Mouse (Mus musculus): ENCODE measurements around the gene Trpv1. TPM values are rescaled to one million over a fixed set of nuclear protein-coding genes. Genes with fewer than 3 reads are reported as not detected.

Trpv1 gene
- polyA plus RNA-seq, 1 experiment from 2014 or later = not detected

DNA sequence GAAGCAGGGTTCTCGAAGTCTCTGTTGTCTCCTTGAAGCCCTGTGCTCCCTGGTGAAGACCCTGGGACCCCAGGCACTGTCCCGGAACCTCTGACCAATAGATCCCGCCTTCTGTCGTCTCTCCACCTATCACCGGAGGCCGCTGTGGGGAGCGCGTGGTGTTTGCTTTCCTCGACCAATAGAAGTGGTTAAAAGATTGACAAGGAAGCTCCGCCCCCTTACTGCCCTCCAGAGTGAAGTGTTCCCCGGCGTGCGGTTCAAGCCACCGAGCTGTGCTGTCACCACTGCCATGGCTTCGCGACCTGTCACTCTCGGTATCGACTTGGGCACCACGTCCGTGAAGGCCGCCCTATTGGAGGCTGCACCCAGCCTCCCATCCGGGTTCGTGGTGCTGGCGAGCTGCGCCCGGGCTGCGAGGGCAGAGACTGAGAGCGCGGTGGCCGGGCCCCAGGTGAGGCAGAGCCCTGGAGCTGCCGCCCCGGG lies 34.8 kb upstream of the Trpv1 start, which contains the start of gene Shpk:
TSS of gene Shpk (plus strand) at position 231 of the 483 bp plus-strand sequence.
- peak within 1 kb of the TSS; percentile 98 for H3K4me2 ChIP-seq (ENCODE audit: low read length)
- H3K9ac ChIP-seq (ENCODE audit: low read length) = peak within 1 kb of the TSS; percentile 87
- H3K27me3 ChIP-seq (ENCODE audit: control insufficient read depth, insufficient read depth, low read length) = no peaks in the 10 kb centered on the region
- H3K9me3 ChIP-seq (ENCODE audit: control insufficient read depth, low read length) = no peaks in the 10 kb centered on the region
- peaks cover 0 to 8% of the 10 kb centered on the region in 2 experiments; a peak in 2 of 4 replicates for H3K4me1 ChIP-seq (ENCODE audit: control insufficient read depth in 2 of 2, insufficient read depth in 2 of 2, low read length in 2 of 2)
- peaks cover 14% of the 10 kb centered on the region; the same call in 1 of the 2 replicates for H3K36me3 ChIP-seq (ENCODE audit: control insufficient read depth, insufficient read depth, low read length)
- H3K27ac ChIP-seq (replicated peaks in 1 of 2; ENCODE audit: control insufficient read depth in 1 of 2, insufficient read depth in 1 of 2, low read depth in 2 of 2, low read length in 2 of 2) = peak within 1 kb of the TSS in 1 of 2 experiments; percentile 55; a peak in 1 of 4 replicates
- peak within 1 kb of the TSS; percentile 55 to 81 for H3K4me3 ChIP-seq (ENCODE audit: control insufficient read depth in 1 of 2, insufficient read depth in 1 of 2, low read depth in 1 of 2, low read length in 2 of 2)
- under 1% methylated on average over 32 of the region's 32 CpGs for WGBS
- peak; percentile 98 for ATAC-seq (ENCODE audit: insufficient number of reproducible peaks, insufficient read depth, low FRiP score, low read depth)

DNA sequence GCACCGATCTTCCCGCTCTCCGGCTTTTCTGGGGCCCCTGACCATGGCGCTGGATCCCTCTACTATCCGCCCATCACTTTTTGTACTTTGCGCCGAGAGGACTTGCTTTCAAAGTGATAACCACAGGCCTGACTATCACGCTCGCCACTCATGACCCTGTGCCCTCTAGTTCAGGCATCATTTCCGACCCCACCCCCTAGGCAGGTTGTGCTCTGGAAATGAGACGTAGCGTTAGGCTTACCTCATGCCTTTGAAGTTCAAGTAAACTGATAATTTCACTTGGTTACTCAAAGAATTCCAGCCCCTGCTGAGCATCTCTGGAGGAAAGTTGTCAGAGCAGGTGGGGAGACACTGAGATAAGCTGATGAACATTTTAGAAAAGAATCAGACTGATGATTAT lies 34.2 kb upstream of the Trpv1 start:
- H3K4me3 ChIP-seq (ENCODE audit: control insufficient read depth in 1 of 2, insufficient read depth in 1 of 2, low read depth in 1 of 2, low read length in 2 of 2) = peak overlapping the region; percentile 55 to 81
- ATAC-seq (ENCODE audit: insufficient number of reproducible peaks, insufficient read depth, low FRiP score, low read depth) = no peak
- H3K9ac ChIP-seq (ENCODE audit: low read length) = peak overlapping the region; percentile 87
- no peaks in the 10 kb centered on the region for H3K9me3 ChIP-seq (ENCODE audit: control insufficient read depth, low read length)
- peaks cover 14% of the 10 kb centered on the region; the same call in 1 of the 2 replicates for H3K36me3 ChIP-seq (ENCODE audit: control insufficient read depth, insufficient read depth, low read length)
- H3K4me2 ChIP-seq (ENCODE audit: low read length) = peak overlapping the region; percentile 98
- no peaks in the 10 kb centered on the region for H3K27me3 ChIP-seq (ENCODE audit: control insufficient read depth, insufficient read depth, low read length)
- H3K4me1 ChIP-seq (ENCODE audit: control insufficient read depth in 2 of 2, insufficient read depth in 2 of 2, low read length in 2 of 2) = peaks cover 0 to 8% of the 10 kb centered on the region in 2 experiments; a peak in 2 of 4 replicates
- H3K27ac ChIP-seq (replicated peaks in 1 of 2; ENCODE audit: control insufficient read depth in 1 of 2, insufficient read depth in 1 of 2, low read depth in 2 of 2, low read length in 2 of 2) = no peak overlapping the region
- 3% methylated on average over 12 of the region's 12 CpGs for WGBS

DNA sequence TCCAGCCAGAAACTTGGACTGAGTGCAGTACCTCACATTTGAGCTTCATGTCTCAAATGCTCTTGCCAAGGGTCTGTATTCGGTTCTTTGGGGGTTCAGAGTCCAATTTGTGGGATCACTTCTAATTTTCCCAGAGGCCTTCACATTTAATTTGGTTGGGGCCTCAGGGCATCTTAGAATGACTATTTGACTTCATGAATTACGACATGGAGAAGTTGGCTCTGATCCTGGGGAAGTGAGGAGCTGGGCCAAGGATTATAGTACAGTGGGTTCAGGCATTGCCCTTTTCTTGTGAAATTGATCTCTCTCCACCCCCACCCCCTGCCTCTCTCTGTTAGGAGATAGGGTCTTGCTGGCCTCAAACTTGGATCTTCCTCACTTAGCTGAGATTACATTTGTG lies 33.1 kb upstream of the Trpv1 start:
- Histone ChIP-seq H3K9me3 (ENCODE audit: control insufficient read depth, low read length) (no peaks in the 10 kb centered on the region), H3K9ac (ENCODE audit: low read length) (no peak overlapping the region), H3K36me3 (ENCODE audit: control insufficient read depth, insufficient read depth, low read length) (peaks cover 3% of the 10 kb centered on the region; the same call in 1 of the 2 replicates), H3K27ac (replicated peaks in 1 of 2; ENCODE audit: control insufficient read depth in 1 of 2, insufficient read depth in 1 of 2, low read depth in 2 of 2, low read length in 2 of 2) (no peak overlapping the region), H3K4me3 (ENCODE audit: control insufficient read depth in 1 of 2, insufficient read depth in 1 of 2, low read depth in 1 of 2, low read length in 2 of 2) (no peak overlapping the region), H3K27me3 (ENCODE audit: control insufficient read depth, insufficient read depth, low read length) (no peaks in the 10 kb centered on the region), H3K4me1 (ENCODE audit: control insufficient read depth in 2 of 2, insufficient read depth in 2 of 2, low read length in 2 of 2) (peaks cover 0 to 8% of the 10 kb centered on the region in 2 experiments; a peak in 2 of 4 replicates), H3K4me2 (ENCODE audit: low read length) (no peak overlapping the region)
- 68% methylated on average over 2 of the region's 2 CpGs for WGBS
- ATAC-seq (ENCODE audit: insufficient number of reproducible peaks, insufficient read depth, low FRiP score, low read depth) = no peak

- Histone ChIP-seq H3K9ac (ENCODE audit: low read length) (no peak overlapping the region), H3K4me2 (ENCODE audit: low read length) (no peak overlapping the region), H3K27ac (replicated peaks in 1 of 2; ENCODE audit: control insufficient read depth in 1 of 2, insufficient read depth in 1 of 2, low read depth in 2 of 2, low read length in 2 of 2) (no peak overlapping the region), H3K27me3 (ENCODE audit: control insufficient read depth, insufficient read depth, low read length) (no peaks in the 10 kb centered on the region), H3K9me3 (ENCODE audit: control insufficient read depth, low read length) (no peaks in the 10 kb centered on the region), H3K4me3 (ENCODE audit: control insufficient read depth in 1 of 2, insufficient read depth in 1 of 2, low read depth in 1 of 2, low read length in 2 of 2) (no peak overlapping the region), H3K36me3 (ENCODE audit: control insufficient read depth, insufficient read depth, low read length) (no peaks in the 10 kb centered on the region), H3K4me1 (ENCODE audit: control insufficient read depth in 2 of 2, insufficient read depth in 2 of 2, low read length in 2 of 2) (peaks cover 0 to 8% of the 10 kb centered on the region in 2 experiments; a peak in 2 of 4 replicates)
- no peak for ATAC-seq (ENCODE audit: insufficient number of reproducible peaks, insufficient read depth, low FRiP score, low read depth)
- 38% methylated on average over 4 of the region's 4 CpGs for WGBS
Measured at GRCm38 (mm10) chr11:73201597-73201996, 32.5 kb upstream of the Trpv1 start.

DNA sequence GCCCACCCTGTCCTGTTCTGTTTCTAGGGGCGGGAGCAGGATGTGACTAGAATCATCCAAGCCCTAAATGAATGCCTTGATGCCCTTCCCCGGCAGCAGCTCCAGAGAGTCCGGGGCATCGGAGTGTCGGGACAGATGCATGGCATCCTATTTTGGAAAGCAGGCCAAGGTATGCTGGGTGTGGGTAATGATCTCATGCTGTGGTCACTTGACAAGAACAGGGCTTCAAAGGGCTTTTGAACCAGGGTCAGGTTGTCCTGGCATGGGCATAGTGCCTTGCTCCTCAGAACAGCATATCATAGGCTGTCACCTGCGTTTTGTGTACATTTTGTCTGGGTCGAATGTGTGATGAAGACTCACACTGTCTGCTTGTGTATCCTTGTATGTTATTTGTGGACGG lies 30.2 kb upstream of the Trpv1 start:
- H3K4me2 ChIP-seq (ENCODE audit: low read length) = no peak overlapping the region
- H3K27ac ChIP-seq (replicated peaks in 1 of 2; ENCODE audit: control insufficient read depth in 1 of 2, insufficient read depth in 1 of 2, low read depth in 2 of 2, low read length in 2 of 2) = no peak overlapping the region
- H3K4me3 ChIP-seq (ENCODE audit: control insufficient read depth in 1 of 2, insufficient read depth in 1 of 2, low read depth in 1 of 2, low read length in 2 of 2) = no peak overlapping the region
- no peak overlapping the region for H3K9ac ChIP-seq (ENCODE audit: low read length)
- no peaks in the 10 kb centered on the region for H3K9me3 ChIP-seq (ENCODE audit: control insufficient read depth, low read length)
- 80% methylated on average over 8 of the region's 8 CpGs for WGBS
- H3K36me3 ChIP-seq (ENCODE audit: control insufficient read depth, insufficient read depth, low read length) = no peaks in the 10 kb centered on the region
- ATAC-seq (ENCODE audit: insufficient number of reproducible peaks, insufficient read depth, low FRiP score, low read depth) = no peak
- H3K27me3 ChIP-seq (ENCODE audit: control insufficient read depth, insufficient read depth, low read length) = no peaks in the 10 kb centered on the region
- no peaks in the 10 kb centered on the region for H3K4me1 ChIP-seq (ENCODE audit: control insufficient read depth in 2 of 2, insufficient read depth in 2 of 2, low read length in 2 of 2)

DNA sequence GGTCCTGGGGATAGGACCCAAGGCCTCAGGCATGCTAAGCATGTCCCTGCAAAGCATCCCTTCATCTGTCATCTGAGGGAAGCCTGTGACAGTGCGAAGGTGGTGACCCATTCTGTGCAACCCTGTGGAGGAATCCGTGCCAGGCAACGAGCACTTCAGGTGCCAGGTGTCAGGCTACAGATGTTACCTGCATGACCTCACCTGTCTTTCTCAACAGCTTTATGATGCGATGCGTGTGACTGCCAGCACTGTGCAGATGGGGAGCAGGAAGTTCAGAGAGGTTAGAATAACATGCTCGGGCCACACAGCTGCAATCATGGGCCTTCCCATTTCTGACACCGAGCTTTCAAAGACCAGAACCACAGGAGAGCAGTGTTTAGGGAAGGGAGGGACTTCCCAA lies 28.9 kb upstream of the Trpv1 start:
- 69% methylated on average over 7 of the region's 7 CpGs for WGBS
- H3K27ac ChIP-seq (replicated peaks in 1 of 2; ENCODE audit: control insufficient read depth in 1 of 2, insufficient read depth in 1 of 2, low read depth in 2 of 2, low read length in 2 of 2) = no peak overlapping the region
- no peak for ATAC-seq (ENCODE audit: insufficient number of reproducible peaks, insufficient read depth, low FRiP score, low read depth)
- H3K36me3 ChIP-seq (ENCODE audit: control insufficient read depth, insufficient read depth, low read length) = no peaks in the 10 kb centered on the region
- no peaks in the 10 kb centered on the region for H3K4me1 ChIP-seq (ENCODE audit: control insufficient read depth in 2 of 2, insufficient read depth in 2 of 2, low read length in 2 of 2)
- H3K9me3 ChIP-seq (ENCODE audit: control insufficient read depth, low read length) = no peaks in the 10 kb centered on the region
- no peak overlapping the region for H3K9ac ChIP-seq (ENCODE audit: low read length)
- H3K4me2 ChIP-seq (ENCODE audit: low read length) = no peak overlapping the region
- no peaks in the 10 kb centered on the region for H3K27me3 ChIP-seq (ENCODE audit: control insufficient read depth, insufficient read depth, low read length)
- no peak overlapping the region for H3K4me3 ChIP-seq (ENCODE audit: control insufficient read depth in 1 of 2, insufficient read depth in 1 of 2, low read depth in 1 of 2, low read length in 2 of 2)

DNA sequence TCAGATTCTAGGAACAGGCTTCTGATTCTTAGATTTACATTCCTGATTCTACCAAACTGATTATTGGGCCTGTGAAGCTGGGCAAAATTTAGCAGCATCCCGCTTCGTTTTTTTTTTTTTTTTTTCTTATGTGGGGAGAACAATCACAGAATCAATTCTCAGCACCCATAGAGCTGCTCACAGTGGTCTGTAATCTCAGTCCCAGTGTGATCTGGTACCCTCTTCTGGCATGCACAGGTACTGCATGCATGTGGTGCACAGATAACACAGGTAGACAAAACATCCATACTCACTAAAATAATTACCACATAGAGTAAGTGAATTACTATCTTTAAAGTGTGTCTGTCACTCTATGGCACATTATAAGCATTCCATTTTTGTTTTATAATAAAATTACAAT lies 26.5 kb upstream of the Trpv1 start:
- 81% methylated on average over 2 of the region's 2 CpGs for WGBS
- Histone ChIP-seq H3K4me3 (ENCODE audit: control insufficient read depth in 1 of 2, insufficient read depth in 1 of 2, low read depth in 1 of 2, low read length in 2 of 2) (no peak overlapping the region), H3K9me3 (ENCODE audit: control insufficient read depth, low read length) (no peaks in the 10 kb centered on the region), H3K4me2 (ENCODE audit: low read length) (no peak overlapping the region), H3K4me1 (ENCODE audit: control insufficient read depth in 2 of 2, insufficient read depth in 2 of 2, low read length in 2 of 2) (no peaks in the 10 kb centered on the region), H3K27me3 (ENCODE audit: control insufficient read depth, insufficient read depth, low read length) (no peaks in the 10 kb centered on the region), H3K27ac (replicated peaks in 1 of 2; ENCODE audit: control insufficient read depth in 1 of 2, insufficient read depth in 1 of 2, low read depth in 2 of 2, low read length in 2 of 2) (no peak overlapping the region), H3K9ac (ENCODE audit: low read length) (no peak overlapping the region), H3K36me3 (ENCODE audit: control insufficient read depth, insufficient read depth, low read length) (no peaks in the 10 kb centered on the region)
- no peak for ATAC-seq (ENCODE audit: insufficient number of reproducible peaks, insufficient read depth, low FRiP score, low read depth)

GRCm38 (mm10) chr11:73213956-73214355 lies 20.1 kb upstream of the Trpv1 start:
- Histone ChIP-seq H3K27me3 (ENCODE audit: control insufficient read depth, insufficient read depth, low read length) (no peaks in the 10 kb centered on the region), H3K36me3 (ENCODE audit: control insufficient read depth, insufficient read depth, low read length) (no peaks in the 10 kb centered on the region), H3K27ac (replicated peaks in 1 of 2; ENCODE audit: control insufficient read depth in 1 of 2, insufficient read depth in 1 of 2, low read depth in 2 of 2, low read length in 2 of 2) (no peak overlapping the region), H3K4me2 (ENCODE audit: low read length) (no peak overlapping the region), H3K9me3 (ENCODE audit: control insufficient read depth, low read length) (no peaks in the 10 kb centered on the region), H3K4me1 (ENCODE audit: control insufficient read depth in 2 of 2, insufficient read depth in 2 of 2, low read length in 2 of 2) (no peaks in the 10 kb centered on the region), H3K9ac (ENCODE audit: low read length) (no peak overlapping the region), H3K4me3 (ENCODE audit: control insufficient read depth in 1 of 2, insufficient read depth in 1 of 2, low read depth in 1 of 2, low read length in 2 of 2) (no peak overlapping the region)
- WGBS = 54% methylated on average over 3 of the region's 3 CpGs
- ATAC-seq (ENCODE audit: insufficient number of reproducible peaks, insufficient read depth, low FRiP score, low read depth) = no peak

All from heart, embryonic 14.5 days (tissue).